Comparison of ENCODE assay signal across 14 mouse cellular contexts in the genomic region with DNA sequence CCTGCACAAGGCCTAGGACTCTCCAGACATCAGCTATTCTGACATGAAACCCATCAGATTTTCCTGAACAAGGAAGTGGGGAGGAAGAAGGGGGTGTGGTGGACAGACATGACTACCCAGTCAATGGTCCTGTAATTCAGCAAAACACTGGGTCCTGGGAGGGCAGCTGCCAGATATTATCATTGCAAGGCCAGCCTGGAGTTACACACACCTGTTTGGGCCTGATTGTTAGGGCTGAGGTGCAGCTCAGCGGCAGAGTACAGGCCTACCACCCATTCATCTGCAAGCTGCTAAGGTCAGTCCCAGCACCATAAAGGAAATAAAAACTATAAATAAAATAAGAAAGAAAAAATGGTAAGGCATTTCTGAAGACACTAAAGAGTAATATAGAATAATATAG.
"Had no signal": no experiment of that assay in that cellular context is flagged by ENCODE, and none has a peak within 500 bp of the region (broad histone marks: within the 10 kb centered on the region; RNA-seq: fewer than 3 reads in every experiment).

No protein-coding gene starts in this region.

- H3K4me3 ChIP-seq: limb, embryonic 12.5 days; limb, embryonic 15.5 days; liver, embryonic 13.5 days; midbrain, embryonic 12.5 days; midbrain, embryonic 15.5 days; neural tube, embryonic 12.5 days had no signal

- H3K9me3 ChIP-seq: limb, embryonic 12.5 days; limb, embryonic 15.5 days; liver, embryonic 13.5 days; midbrain, embryonic 12.5 days; midbrain, embryonic 15.5 days; neural tube, embryonic 12.5 days had no signal

- H3K4me1 ChIP-seq: limb, embryonic 15.5 days had no signal

- H3K36me3 ChIP-seq: limb, embryonic 15.5 days; liver, embryonic 13.5 days; midbrain, embryonic 12.5 days; midbrain, embryonic 15.5 days had no signal

- H3K4me2 ChIP-seq: limb, embryonic 12.5 days; limb, embryonic 15.5 days; liver, embryonic 13.5 days; midbrain, embryonic 12.5 days; midbrain, embryonic 15.5 days; neural tube, embryonic 12.5 days had no signal

- H3K27ac ChIP-seq: limb, embryonic 12.5 days; limb, embryonic 15.5 days; liver, embryonic 13.5 days; midbrain, embryonic 12.5 days; neural tube, embryonic 12.5 days had no signal

- DNase-seq: kidney, adult 18-20 months; left cerebral cortex, postnatal 4 days; liver, embryonic 13.5 days; lung, adult 2 months; lung, postnatal 14 days; lung, postnatal 4 days; thymus, adult 18-20 months; thymus, postnatal 36 days had no signal

- ATAC-seq: inflammation-experienced regulatory T-cells, adult 6 months; midbrain, embryonic 15.5 days had no signal

- H3K9ac ChIP-seq: limb, embryonic 12.5 days; limb, embryonic 15.5 days; liver, embryonic 13.5 days; midbrain, embryonic 12.5 days; midbrain, embryonic 15.5 days; neural tube, embryonic 12.5 days had no signal

- H3K27me3 ChIP-seq: limb, embryonic 12.5 days; limb, embryonic 15.5 days; liver, embryonic 13.5 days; midbrain, embryonic 12.5 days; midbrain, embryonic 15.5 days; neural tube, embryonic 12.5 days had no signal
